21 mouse cellular contexts compared by ENCODE assay signal in the genomic region with DNA sequence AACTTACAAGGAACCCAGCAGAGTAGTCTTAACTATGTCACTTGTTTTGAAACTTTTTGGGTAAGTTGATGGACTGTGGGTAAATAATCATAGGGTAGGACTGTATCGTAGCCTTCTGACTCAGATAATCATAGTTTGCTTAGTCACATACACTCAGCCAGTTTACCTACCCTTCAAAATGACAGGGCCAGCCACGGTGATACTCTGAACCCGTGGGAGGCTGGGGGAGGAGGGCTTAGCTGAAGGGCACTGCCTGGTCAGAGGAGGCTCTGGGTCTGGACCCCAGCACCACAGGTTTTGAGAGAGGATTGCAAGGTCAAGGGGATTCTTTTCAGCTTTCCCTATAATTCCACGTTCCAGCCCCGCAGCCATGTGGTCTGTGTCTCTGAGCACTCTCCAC. TPM values are rescaled to one million over a fixed set of nuclear protein-coding genes. Genes with fewer than 3 reads are reported as not detected.
DNase-seq lines count a peak whose midpoint lies in the region; ATAC-seq and TF ChIP-seq lines count a peak whose summit lies in the region.
"Had no signal": no experiment of that assay in that cellular context is flagged by ENCODE, and none has a peak within 500 bp of the region (broad histone marks: within the 10 kb centered on the region; RNA-seq: fewer than 3 reads in every experiment).

No protein-coding gene starts in this region.

- no peak overlapping the region for H3K4me2 ChIP-seq in heart, embryonic 11.5 days
- H3K4me2 ChIP-seq in liver, embryonic 14.5 days (ENCODE audit: low read depth), result no peak overlapping the region
- H3K4me2 ChIP-seq in liver, postnatal 0 days (ENCODE audit: low read depth, low read length), result no peak overlapping the region
- no peak overlapping the region for H3K4me2 ChIP-seq in forebrain, embryonic 14.5 days (ENCODE audit: low read length)
- H3K4me2 ChIP-seq: embryonic facial prominence, embryonic 13.5 days; forebrain, embryonic 12.5 days; hindbrain, embryonic 12.5 days had no signal

- H3K36me3 ChIP-seq in heart, embryonic 11.5 days (ENCODE audit: control insufficient read depth, insufficient read depth, low read length), result peaks cover 24% of the 10 kb centered on the region
- peaks cover 7% of the 10 kb centered on the region for H3K36me3 ChIP-seq in liver, embryonic 14.5 days (replicated peaks; ENCODE audit: control insufficient read depth, insufficient read depth, low read depth)
- H3K36me3 ChIP-seq in liver, postnatal 0 days (replicated peaks; ENCODE audit: insufficient read depth, low read length), result peaks cover 63% of the 10 kb centered on the region
- peaks cover 83% of the 10 kb centered on the region for H3K36me3 ChIP-seq in forebrain, embryonic 14.5 days (ENCODE audit: control insufficient read depth, insufficient read depth, low read length)

- no peak for TF ChIP-seq EP300 in liver, embryonic 14.5 days (IDR thresholded peaks at IDR 0.05; ENCODE audit: low read depth)
- TF ChIP-seq EP300 in liver, postnatal 0 days (IDR thresholded peaks at IDR 0.05; ENCODE audit: low read depth), result no peak

- 80% methylated on average over 5 of the region's 5 CpGs for WGBS in heart, embryonic 11.5 days (ENCODE audit: insufficient replicate concordance)
- 56% methylated on average over 5 of the region's 5 CpGs for WGBS in liver, embryonic 14.5 days (ENCODE audit: insufficient replicate concordance)
- WGBS in liver, postnatal 0 days (ENCODE audit: insufficient replicate concordance), result 54% methylated on average over 5 of the region's 5 CpGs
- 88% methylated on average over 5 of the region's 5 CpGs for WGBS in forebrain, embryonic 14.5 days

- H3K4me3 ChIP-seq in heart, embryonic 11.5 days (ENCODE audit: low read depth, low read length), result no peak overlapping the region
- H3K4me3 ChIP-seq in liver, embryonic 14.5 days (ENCODE audit: insufficient read depth in 1 of 2, low read depth in 2 of 2, low read length in 2 of 2), result no peak overlapping the region
- H3K4me3 ChIP-seq in liver, postnatal 0 days (ENCODE audit: low read depth, low read length), result no peak overlapping the region
- no peak overlapping the region for H3K4me3 ChIP-seq in forebrain, embryonic 14.5 days (ENCODE audit: low read depth, low read length)
- H3K4me3 ChIP-seq: embryonic facial prominence, embryonic 13.5 days; forebrain, embryonic 12.5 days; gastrocnemius, adult 2 months; hindbrain, embryonic 12.5 days had no signal

- no peaks in the 10 kb centered on the region for H3K4me1 ChIP-seq in heart, embryonic 11.5 days (ENCODE audit: control insufficient read depth, insufficient read depth, low read length)
- no peaks in the 10 kb centered on the region for H3K4me1 ChIP-seq in liver, embryonic 14.5 days (replicated peaks; ENCODE audit: control insufficient read depth in 2 of 2, insufficient read depth in 2 of 2, low read length in 1 of 2)
- no peaks in the 10 kb centered on the region for H3K4me1 ChIP-seq in liver, postnatal 0 days (ENCODE audit: insufficient read depth)
- no peaks in the 10 kb centered on the region for H3K4me1 ChIP-seq in forebrain, embryonic 14.5 days (ENCODE audit: control insufficient read depth, insufficient read depth, low read length)
- H3K4me1 ChIP-seq: embryonic facial prominence, embryonic 13.5 days; forebrain, embryonic 12.5 days; hindbrain, embryonic 12.5 days had no signal

- no peaks in the 10 kb centered on the region for H3K27me3 ChIP-seq in heart, embryonic 11.5 days (ENCODE audit: control insufficient read depth, insufficient read depth, low read length)
- H3K27me3 ChIP-seq in liver, embryonic 14.5 days (ENCODE audit: control insufficient read depth, insufficient read depth, low read length), result no peaks in the 10 kb centered on the region
- H3K27me3 ChIP-seq in liver, postnatal 0 days (ENCODE audit: insufficient read depth, low read length), result no peaks in the 10 kb centered on the region
- no peaks in the 10 kb centered on the region for H3K27me3 ChIP-seq in forebrain, embryonic 14.5 days (replicated peaks; ENCODE audit: control insufficient read depth, insufficient read depth, low read length)
- H3K27me3 ChIP-seq: CH12.LX; embryonic facial prominence, embryonic 13.5 days; forebrain, embryonic 12.5 days; hindbrain, embryonic 12.5 days; Patski had no signal

- no peak for DNase-seq in heart, adult 9 months (ENCODE audit: low spot score in 2 of 2)
- no peak for DNase-seq in liver, embryonic 14.5 days (ENCODE audit: low read depth in 3 of 3, low spot score in 3 of 3)
- no peak for DNase-seq in liver, postnatal 0 days
- no peak for DNase-seq in frontal cortex, postnatal 25 days (ENCODE audit: low spot score in 2 of 2)
- no peak for DNase-seq in forebrain, embryonic 14.5 days (ENCODE audit: low spot score)
- DNase-seq: cerebellum, adult 11-12 months; cerebellum, adult 9-10 months; cerebellum, postnatal 25 days; forebrain, postnatal 0 days; gastrocnemius, adult 2 months; gastrocnemius, postnatal 25 days; heart, postnatal 10 days; heart, postnatal 4 days had no signal

- H3K27ac ChIP-seq in heart, embryonic 11.5 days (ENCODE audit: low read depth, low read length), result no peak overlapping the region
- no peak overlapping the region for H3K27ac ChIP-seq in liver, embryonic 14.5 days
- peak overlapping the region; percentile 66; the same call in 1 of the 2 replicates for H3K27ac ChIP-seq in liver, postnatal 0 days (ENCODE audit: low read depth)
- H3K27ac ChIP-seq in forebrain, embryonic 14.5 days (ENCODE audit: low read depth, low read length), result no peak overlapping the region
- H3K27ac ChIP-seq: embryonic facial prominence, embryonic 13.5 days; forebrain, embryonic 12.5 days; gastrocnemius, adult 2 months; hindbrain, embryonic 12.5 days; hindbrain, postnatal 0 days had no signal

- peak overlapping the region; percentile 40; the same call in 1 of the 2 replicates for H3K9ac ChIP-seq in heart, embryonic 11.5 days (ENCODE audit: low read depth, low read length)
- H3K9ac ChIP-seq in liver, embryonic 14.5 days (replicated peaks), result no peak overlapping the region
- no peak overlapping the region for H3K9ac ChIP-seq in liver, postnatal 0 days (replicated peaks)
- no peak overlapping the region for H3K9ac ChIP-seq in forebrain, embryonic 14.5 days (ENCODE audit: low read length)
- H3K9ac ChIP-seq: embryonic facial prominence, embryonic 13.5 days; forebrain, embryonic 12.5 days; forebrain, postnatal 0 days; hindbrain, embryonic 12.5 days had no signal

- no peaks in the 10 kb centered on the region for H3K9me3 ChIP-seq in heart, embryonic 11.5 days (replicated peaks; ENCODE audit: control insufficient read depth, low read length)
- H3K9me3 ChIP-seq in liver, embryonic 14.5 days (ENCODE audit: control insufficient read depth, low read length), result no peaks in the 10 kb centered on the region
- H3K9me3 ChIP-seq in liver, postnatal 0 days (ENCODE audit: low read length), result no peaks in the 10 kb centered on the region
- H3K9me3 ChIP-seq in forebrain, embryonic 14.5 days (replicated peaks; ENCODE audit: control insufficient read depth, low read length), result no peaks in the 10 kb centered on the region
- H3K9me3 ChIP-seq: embryonic facial prominence, embryonic 13.5 days; forebrain, embryonic 12.5 days; hindbrain, embryonic 12.5 days had no signal

- TF ChIP-seq CTCF in liver, embryonic 14.5 days (IDR thresholded peaks at IDR 0.05; ENCODE audit: low read depth), result no peak
- no peak for TF ChIP-seq CTCF in liver, postnatal 0 days (IDR thresholded peaks at IDR 0.05; ENCODE audit: low read depth)

- no peak for ATAC-seq in heart, embryonic 11.5 days (replicated peaks; ENCODE audit: insufficient number of reproducible peaks, low FRiP score, low TSS enrichment)
- peak; percentile 61 for ATAC-seq in liver, embryonic 14.5 days (ENCODE audit: insufficient read depth)
- ATAC-seq in liver, postnatal 0 days, result peak; percentile 74
- ATAC-seq in forebrain, embryonic 14.5 days, result no peak
- ATAC-seq: activated CD4-positive, CD25-positive, alpha-beta regulatory T cell, adult 4 months; forebrain, postnatal 0 days; hindbrain, postnatal 0 days; Patski had no signal

RNA-seq across cellular contexts. Expression of a gene that starts 10.3 kb away (rescaled TPM):
- polyA plus RNA-seq in heart, embryonic 11.5 days (2014; fragmentation: Nextera tagmentation; extraction: Ambion mirVana), result 29.5 and 31.1 TPM in 2 replicates
- 7.2 and 8.5 TPM in 2 replicates for polyA plus RNA-seq in liver, embryonic 14.5 days (2012; rRNA removed)
- polyA plus RNA-seq in liver, embryonic 14.5 days (2014; fragmentation: Nextera tagmentation; extraction: Ambion mirVana), result 20.4 and 21.7 TPM in 2 replicates
- 50.0 and 58.5 TPM in 2 replicates for polyA plus RNA-seq in liver, postnatal 0 days (2015; fragmentation: Nextera tagmentation; extraction: Ambion mirVana)
- polyA plus RNA-seq in forebrain, embryonic 14.5 days (2014; fragmentation: Nextera tagmentation; extraction: Ambion mirVana), result 9.5 and 13.0 TPM in 2 replicates

RNA-seq across cellular contexts. Expression of a gene that starts 28.3 kb away (rescaled TPM):
- polyA plus RNA-seq in heart, embryonic 11.5 days (2014; fragmentation: Nextera tagmentation; extraction: Ambion mirVana), result 14.6 and 16.3 TPM in 2 replicates
- polyA plus RNA-seq in liver, embryonic 14.5 days (2012; rRNA removed), result 8.1 and 8.6 TPM in 2 replicates
- polyA plus RNA-seq in liver, embryonic 14.5 days (2014; fragmentation: Nextera tagmentation; extraction: Ambion mirVana), result 9.1 and 11.6 TPM in 2 replicates
- polyA plus RNA-seq in liver, postnatal 0 days (2015; fragmentation: Nextera tagmentation; extraction: Ambion mirVana), result 16.1 and 18.3 TPM in 2 replicates
- polyA plus RNA-seq in forebrain, embryonic 14.5 days (2014; fragmentation: Nextera tagmentation; extraction: Ambion mirVana), result 13.2 and 19.5 TPM in 2 replicates

RNA-seq across cellular contexts. Expression of a gene that starts 28.6 kb away (rescaled TPM):
- polyA plus RNA-seq in heart, embryonic 11.5 days (2014; fragmentation: Nextera tagmentation; extraction: Ambion mirVana), result 13.9 and 14.4 TPM in 2 replicates
- 7.6 and 8.6 TPM in 2 replicates for polyA plus RNA-seq in liver, embryonic 14.5 days (2012; rRNA removed)
- 1.6 and 2.4 TPM in 2 replicates for polyA plus RNA-seq in liver, embryonic 14.5 days (2014; fragmentation: Nextera tagmentation; extraction: Ambion mirVana)
- 4.7 and 6.6 TPM in 2 replicates for polyA plus RNA-seq in liver, postnatal 0 days (2015; fragmentation: Nextera tagmentation; extraction: Ambion mirVana)
- 2.2 and 3.1 TPM in 2 replicates for polyA plus RNA-seq in forebrain, embryonic 14.5 days (2014; fragmentation: Nextera tagmentation; extraction: Ambion mirVana)

RNA-seq across cellular contexts. Expression of a gene that starts 32.4 kb away (rescaled TPM):
- 17.7 and 18.7 TPM in 2 replicates for polyA plus RNA-seq in heart, embryonic 11.5 days (2014; fragmentation: Nextera tagmentation; extraction: Ambion mirVana)
- polyA plus RNA-seq in liver, embryonic 14.5 days (2012; rRNA removed), result 1.5 and 1.6 TPM in 2 replicates
- 1.4 TPM in 2 replicates for polyA plus RNA-seq in liver, embryonic 14.5 days (2014; fragmentation: Nextera tagmentation; extraction: Ambion mirVana)
- 0.54 and 0.63 TPM in 2 replicates for polyA plus RNA-seq in liver, postnatal 0 days (2015; fragmentation: Nextera tagmentation; extraction: Ambion mirVana)
- polyA plus RNA-seq in forebrain, embryonic 14.5 days (2014; fragmentation: Nextera tagmentation; extraction: Ambion mirVana), result 166 TPM in 2 replicates
- polyA plus RNA-seq: activated CD4-positive, CD25-positive, alpha-beta regulatory T cell, adult 4 months had no signal

RNA-seq across cellular contexts. Expression of a gene that starts 45.2 kb away (rescaled TPM):
- 11.6 and 13.5 TPM in 2 replicates for polyA plus RNA-seq in heart, embryonic 11.5 days (2014; fragmentation: Nextera tagmentation; extraction: Ambion mirVana)
- polyA plus RNA-seq in liver, embryonic 14.5 days (2012; rRNA removed), result 6.8 and 8.5 TPM in 2 replicates
- 3.9 and 4.2 TPM in 2 replicates for polyA plus RNA-seq in liver, embryonic 14.5 days (2014; fragmentation: Nextera tagmentation; extraction: Ambion mirVana)
- 8.0 and 8.5 TPM in 2 replicates for polyA plus RNA-seq in liver, postnatal 0 days (2015; fragmentation: Nextera tagmentation; extraction: Ambion mirVana)
- polyA plus RNA-seq in forebrain, embryonic 14.5 days (2014; fragmentation: Nextera tagmentation; extraction: Ambion mirVana), result 19.5 and 28.0 TPM in 2 replicates

Comparison
In these comparisons a context has a peak if more than half of its experiments do, and no peak if none do; other contexts are left out.
1. ATAC-seq: peak in liver, embryonic 14.5 days (single experiment) and liver, postnatal 0 days (single experiment); none in heart, embryonic 11.5 days (single experiment) and forebrain, embryonic 14.5 days (single experiment).